ENCODE assay signal across 21 mouse cellular contexts in the genomic region with DNA sequence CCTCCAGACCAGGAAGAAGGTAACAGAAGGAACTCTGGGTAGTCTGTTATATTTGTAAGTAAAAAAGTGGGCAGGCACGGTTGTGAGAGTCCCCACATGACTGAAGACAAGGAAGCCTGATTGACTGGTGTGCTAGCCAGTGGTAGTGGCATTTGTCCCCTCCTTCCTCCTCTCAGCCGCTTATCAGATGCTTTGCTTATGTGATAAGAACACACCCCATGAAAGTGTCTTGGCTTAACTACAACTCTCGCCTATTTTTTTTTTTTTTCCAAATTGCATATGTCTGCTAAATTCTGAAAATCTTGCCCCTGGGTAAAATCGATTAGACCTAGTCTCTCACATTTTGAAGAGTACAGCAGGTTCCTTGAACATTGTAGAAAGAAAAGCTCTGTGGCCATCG. TPM values are rescaled to one million over a fixed set of nuclear protein-coding genes. Genes with fewer than 3 reads are reported as not detected.
DNase-seq lines count a peak whose midpoint lies in the region; ATAC-seq and TF ChIP-seq lines count a peak whose summit lies in the region.
"Had no signal": no experiment of that assay in that cellular context is flagged by ENCODE, and none has a peak within 500 bp of the region (broad histone marks: within the 10 kb centered on the region; RNA-seq: fewer than 3 reads in every experiment).

No protein-coding gene starts in this region.

- H3K36me3 ChIP-seq in G1E (replicated peaks), result peaks cover 73% of the 10 kb centered on the region
- H3K36me3 ChIP-seq: forebrain, embryonic 15.5 days had no signal

- TF ChIP-seq CTCF in G1E (IDR thresholded peaks at IDR 0.05; ENCODE audit: low read depth, low read length), result no peak
- no peak for TF ChIP-seq CTCF in lung, adult 2 months (IDR thresholded peaks at IDR 0.05; ENCODE audit: insufficient read depth, low read length)

- no peaks in the 10 kb centered on the region for H3K9me3 ChIP-seq in G1E (replicated peaks)
- H3K9me3 ChIP-seq: embryonic facial prominence, embryonic 10.5 days; embryonic facial prominence, embryonic 12.5 days; forebrain, embryonic 13.5 days; forebrain, embryonic 15.5 days had no signal

- no peak for DNase-seq in G1E (ENCODE audit: low spot score)
- no peak for DNase-seq in adrenal gland, adult 8-10 months
- no peak for DNase-seq in lung, adult 2 months
- DNase-seq in right cerebral cortex, postnatal 36 days (ENCODE audit: low spot score in 2 of 2), result no peak
- DNase-seq: adrenal gland, adult 2 months; adrenal gland, postnatal 14 days; adrenal gland, postnatal 36 days; cerebellum, adult 11-12 months; cerebellum, adult 2 months; cerebellum, adult 9-10 months; cerebellum, postnatal 10 days; cerebellum, postnatal 25 days; forebrain, postnatal 0 days had no signal

- H3K27me3 ChIP-seq in G1E (ENCODE audit: insufficient read depth, low read length), result no peaks in the 10 kb centered on the region
- H3K27me3 ChIP-seq: embryonic facial prominence, embryonic 12.5 days; forebrain, embryonic 13.5 days; forebrain, embryonic 15.5 days had no signal

- WGBS in lung, adult 2 months, result 74% methylated on average over 5 of the region's 5 CpGs

- peak; percentile 49; the same call in 1 of the 2 replicates for ATAC-seq in G1E (ENCODE audit: extremely low read depth, insufficient number of reproducible peaks, low FRiP score, poor library complexity, severe bottlenecking)
- 0 out of 2 replicates have a peak, but pooled peaks have one; percentile 5 for ATAC-seq in megakaryocyte, adult 5-6 weeks (ENCODE audit: poor library complexity, severe bottlenecking)
- ATAC-seq: forebrain, embryonic 13.5 days; forebrain, embryonic 15.5 days; forebrain, postnatal 0 days had no signal

- H3K4me3 ChIP-seq in G1E (ENCODE audit: low read depth, low read length), result no peak overlapping the region
- no peak overlapping the region for H3K4me3 ChIP-seq in lung, adult 2 months (replicated peaks; ENCODE audit: extremely low read depth, low read depth, low read length)
- H3K4me3 ChIP-seq: embryonic facial prominence, embryonic 10.5 days; embryonic facial prominence, embryonic 12.5 days; forebrain, embryonic 13.5 days; forebrain, embryonic 15.5 days had no signal

- no peak for TF ChIP-seq POLR2A in lung, adult 2 months (IDR thresholded peaks at IDR 0.05; ENCODE audit: borderline replicate concordance, extremely low read depth, low read depth, low read length)

- H3K4me1 ChIP-seq in G1E (ENCODE audit: insufficient read depth, low read depth, low read length), result peaks cover 6% of the 10 kb centered on the region; the same call in 1 of the 2 replicates
- H3K4me1 ChIP-seq in lung, adult 2 months (ENCODE audit: control insufficient read depth, insufficient read depth, low read length), result no peaks in the 10 kb centered on the region

RNA-seq across cellular contexts. Expression of gene Vsx2, which starts 39.1 kb away (rescaled TPM):
- total RNA-seq in G1E (2014; fragmentation: Nextera tagmentation), result not detected in 2 replicates
- 0.05 and 0.06 TPM in 2 replicates for total RNA-seq in G1E (2017)
- polyA plus RNA-seq in G1E (2012), result not detected in 2 replicates
- total RNA-seq in megakaryocyte, adult 5-6 weeks (2015), result not detected in 2 replicates
- total RNA-seq in megakaryocyte, adult 5-6 weeks (2017), result not detected in 2 replicates
- total RNA-seq in adrenal gland, adult 8-10 months (2022), result under 1 TPM in 1 of 4 experiments, not detected in 3; 0.08 TPM
- polyA plus RNA-seq in lung, adult 2 months (2012; rRNA removed), result not detected in 2 replicates
- total RNA-seq: adrenal gland, adult 2 months; adrenal gland, postnatal 14 days; adrenal gland, postnatal 36 days; ES-E14 had no signal
- polyA plus RNA-seq: adrenal gland, adult 2 months; C2C12; forebrain, embryonic 11.5 days; forebrain, embryonic 13.5 days had no signal
